Mouse (Mus musculus) G1E (cell line): ENCODE results near the gene Zfp622. TPM values are rescaled to one million over a fixed set of nuclear protein-coding genes. Genes with fewer than 3 reads are reported as not detected.

Experiments
- ATAC-seq: 2 replicates; pipeline ENCODE4 v1.8.0; 2016; ENCODE audit warnings: mild to moderate bottlenecking; ENCODE audit not compliant: insufficient number of reproducible peaks, poor library complexity, low FRiP score, severe bottlenecking; ENCODE audit errors: extremely low read depth
- DNase-seq: peaks from one replicate; pipeline ENCODE4 v3.0.0; 2012; ENCODE audit warnings: low spot score
- H3K27me3 ChIP-seq: 2 replicates; pipeline ENCODE4 v1.6.1; 2012; ENCODE audit warnings: mild to moderate bottlenecking, low read length, inconsistent platforms; ENCODE audit not compliant: insufficient read depth
- H3K36me3 ChIP-seq: replicated peaks from 2 replicates; pipeline ENCODE3; 2012; ENCODE audit warnings: mild to moderate bottlenecking, inconsistent platforms
- H3K4me1 ChIP-seq: 2 replicates; pipeline ENCODE4 v1.6.1; 2012; ENCODE audit warnings: low read depth, low read length, inconsistent platforms, mixed read lengths; ENCODE audit not compliant: insufficient read depth
- H3K4me3 ChIP-seq: 2 replicates; pipeline ENCODE4 v1.5.1; 2012; ENCODE audit warnings: low read depth, mild to moderate bottlenecking, inconsistent platforms, low read length, moderate library complexity, mixed read lengths
- H3K9me3 ChIP-seq: replicated peaks from 2 replicates; pipeline ENCODE4 v1.6.1; 2012; ENCODE audit warnings: inconsistent platforms
- CTCF ChIP-seq: IDR thresholded peaks from 2 replicates; pipeline ENCODE4 v1.5.1; 2012; ENCODE audit warnings: low read depth, low read length, inconsistent platforms, mixed read lengths
- GATA1 ChIP-seq: IDR thresholded peaks from 2 replicates; pipeline ENCODE4 v1.6.1; 2012; ENCODE audit warnings: borderline replicate concordance, low read length, inconsistent platforms, mixed read lengths
- GATA2 ChIP-seq: IDR thresholded peaks from 2 replicates; pipeline ENCODE4 v1.6.1; 2012; ENCODE audit warnings: low read depth, low read length, inconsistent platforms, borderline replicate concordance
- POLR2AphosphoS5 ChIP-seq: IDR thresholded peaks from 2 replicates; pipeline ENCODE4 v1.6.1; 2012; ENCODE audit warnings: low read depth, low read length, inconsistent platforms; ENCODE audit not compliant: insufficient replicate concordance
- TAL1 ChIP-seq: conservative IDR thresholded peaks from 2 replicates; pipeline ENCODE4 v1.6.1; 2012; ENCODE audit warnings: low read depth, low read length, inconsistent platforms, mixed read lengths
- polyA plus RNA-seq: library from polyadenylated mRNA; stranded (reverse); fragments of >175 nt; gene quantifications from 2 replicates; pipeline ENCODE4 v1.2.3, GENCODE M21; 2012
- total RNA-seq, 2 experiments: library from RNA; stranded (forward) in 1 of 2; stranded (reverse) in 1 of 2; fragments of 200-1000 nt in 1 of 2; fragments of >200 nt in 1 of 2; fragmentation: Nextera tagmentation in 1 of 2; gene quantifications; 2 replicates each; pipeline ENCODE4 v1.2.3; 2014 to 2017

Zfp622 gene
- total and polyA plus RNA-seq, 3 experiments, result 27.2 to 86.0 (median 49.1) TPM

DNA sequence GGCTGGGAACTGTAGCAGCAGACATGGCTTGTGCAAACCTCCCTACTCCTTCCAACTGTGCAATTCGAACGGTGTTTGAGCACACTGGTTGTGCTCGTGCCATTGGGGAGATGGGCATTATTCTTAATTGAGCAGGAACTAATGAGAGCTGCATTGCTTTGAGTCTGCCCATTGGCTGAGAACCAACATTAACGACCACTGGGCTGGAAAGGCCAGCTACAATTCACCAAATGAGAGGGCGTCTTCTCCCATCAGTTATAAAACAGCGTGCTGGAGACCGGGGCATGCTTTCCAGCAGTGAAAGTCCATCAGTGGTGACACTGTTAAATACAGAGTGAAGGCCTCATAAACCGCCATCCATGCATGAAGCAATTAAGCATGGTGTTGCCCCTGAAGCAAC is 37.6 kb downstream of the Zfp622 start:
- no peak for ATAC-seq
- no peaks in the 10 kb centered on the region for H3K27me3 ChIP-seq
- DNase-seq, result no peak
- no peaks in the 10 kb centered on the region for H3K4me1 ChIP-seq
- no peaks in the 10 kb centered on the region for H3K36me3 ChIP-seq
- TF ChIP-seq GATA1 (no peak), CTCF (no peak), POLR2AphosphoS5 (no peak), GATA2 (no peak), TAL1 (no peak)
- H3K4me3 ChIP-seq, result no peak overlapping the region
- no peaks in the 10 kb centered on the region for H3K9me3 ChIP-seq

GRCm38 (mm10) chr15:26022636-26023035 is 38.5 kb downstream of the Zfp622 start:
- no peaks in the 10 kb centered on the region for H3K36me3 ChIP-seq
- no peak overlapping the region for H3K4me3 ChIP-seq
- DNase-seq (no peak), ATAC-seq (no peak)
- no peaks in the 10 kb centered on the region for H3K27me3 ChIP-seq
- H3K9me3 ChIP-seq, result no peaks in the 10 kb centered on the region
- TF ChIP-seq POLR2AphosphoS5, result no peak
- TF ChIP-seq GATA2, result no peak
- no peak for TF ChIP-seq TAL1
- TF ChIP-seq GATA1, result no peak
- TF ChIP-seq CTCF, result no peak
- H3K4me1 ChIP-seq, result no peaks in the 10 kb centered on the region

- Histone ChIP-seq H3K9me3 (no peaks in the 10 kb centered on the region), H3K4me1 (no peaks in the 10 kb centered on the region), H3K36me3 (no peaks in the 10 kb centered on the region), H3K4me3 (no peak overlapping the region), H3K27me3 (no peaks in the 10 kb centered on the region; the same call in 1 of the 2 replicates)
- TF ChIP-seq GATA1, result no peak
- TF ChIP-seq POLR2AphosphoS5, result no peak
- TF ChIP-seq GATA2, result no peak
- no peak for TF ChIP-seq TAL1
- TF ChIP-seq CTCF, result no peak
- ATAC-seq (no peak), DNase-seq (no peak)
Observed at GRCm38 (mm10) chr15:26031692-26032091, 47.5 kb downstream of the Zfp622 start.

- Histone ChIP-seq H3K9me3 (no peaks in the 10 kb centered on the region), H3K27me3 (no peaks in the 10 kb centered on the region), H3K36me3 (no peaks in the 10 kb centered on the region), H3K4me1 (no peaks in the 10 kb centered on the region), H3K4me3 (no peak overlapping the region)
- ATAC-seq (no peak), DNase-seq (no peak)
- no peak for TF ChIP-seq TAL1
- no peak for TF ChIP-seq CTCF
- TF ChIP-seq POLR2AphosphoS5, result no peak
- no peak for TF ChIP-seq GATA1
Observed at GRCm38 (mm10) chr15:26040567-26040966, 56.4 kb downstream of the Zfp622 start.

DNA sequence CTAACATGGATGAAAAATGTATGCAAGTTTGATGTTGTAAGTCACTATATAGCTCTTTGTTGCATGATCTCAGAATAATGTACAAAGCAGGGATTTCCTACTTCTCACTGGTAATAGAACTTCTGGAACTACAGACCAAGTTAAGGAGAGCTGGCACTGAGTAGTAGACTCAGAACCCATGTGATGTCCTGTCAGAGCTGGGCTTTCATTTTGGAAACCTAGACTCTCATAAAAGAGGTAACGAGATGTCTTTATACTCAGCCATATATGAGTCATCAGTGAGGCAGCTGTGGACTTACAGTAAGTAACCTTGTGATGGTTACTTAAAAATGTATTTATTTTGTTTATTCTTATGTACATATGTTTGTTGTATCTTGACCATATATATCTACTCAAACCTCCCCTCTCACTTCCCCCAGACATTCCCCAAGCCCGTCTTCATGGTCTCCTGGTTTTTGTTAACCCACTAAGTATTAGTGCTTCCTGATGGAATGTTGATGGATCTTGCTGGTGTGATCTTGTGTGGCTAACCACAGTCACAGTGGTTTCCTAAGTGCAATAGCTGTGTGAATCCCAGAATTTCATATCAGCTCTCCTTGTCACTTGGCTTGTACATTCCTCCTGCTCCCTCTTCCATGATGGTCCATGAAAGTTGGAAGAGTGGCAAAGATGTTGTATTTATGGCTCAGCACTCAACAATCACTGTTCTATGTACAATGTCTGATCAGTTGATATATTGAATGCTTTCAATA is 57.2 kb downstream of the Zfp622 start:
- Histone ChIP-seq H3K4me1 (no peaks in the 10 kb centered on the region), H3K36me3 (no peaks in the 10 kb centered on the region), H3K9me3 (no peaks in the 10 kb centered on the region), H3K27me3 (no peaks in the 10 kb centered on the region), H3K4me3 (no peak overlapping the region)
- DNase-seq (no peak), ATAC-seq (no peak)
- TF ChIP-seq GATA2 (no peak), TAL1 (no peak), POLR2AphosphoS5 (no peak), GATA1 (no peak), CTCF (no peak)

Other genes with a start within 250 kb of the Zfp622 start
- gene Retreg1, start 141.2 kb upstream of the Zfp622 start, total RNA-seq (2014; fragmentation: Nextera tagmentation), result not detected in 2 replicates
- gene Retreg1, start 141.2 kb upstream of the Zfp622 start, total RNA-seq (2017), result 0.16 and 0.58 TPM in 2 replicates
- gene Retreg1, start 141.2 kb upstream of the Zfp622 start, polyA plus RNA-seq, result not detected in 2 replicates